Mouse (Mus musculus): ENCODE results near the gene Enox1.

- no peak for TF ChIP-seq CTCF (IDR thresholded peaks at IDR 0.05; ENCODE audit: extremely low read depth, insufficient read length, insufficient replicate concordance, low read depth, low read length)
- no peak for TF ChIP-seq POLR2A (IDR thresholded peaks at IDR 0.05; ENCODE audit: low read depth, low read length)
These were observed 7.8 kb downstream of the Enox1 start for GRCm38 (mm10) chr14:77164396-77164795.
